Mouse (Mus musculus) lung, postnatal 0 days (tissue): ENCODE results near the gene Chst14. TPM values are rescaled to one million over a fixed set of nuclear protein-coding genes. Genes with fewer than 3 reads are reported as not detected.

Experiments
- ATAC-seq: fragments of 200-750 bp; cut with Nextera tagmentation; 2 replicates; pipeline ENCODE4 v1.8.0; 2017; ENCODE audit warnings: moderate library complexity
- DNase-seq: peaks from one replicate; pipeline ENCODE4 v3.0.0-alpha.2; 2016; ENCODE audit warnings: low spot score
- H3K27ac ChIP-seq: fragments of 300-500 bp; sonication (generic); 2 replicates; pipeline ENCODE4 v1.5.1; 2014; ENCODE audit warnings: antibody characterized with exemption, mild to moderate bottlenecking, low read length, mixed read lengths
- H3K27me3 ChIP-seq: fragments of 300-500 bp; sonication (generic); replicated peaks from 2 replicates; pipeline ENCODE4 v1.6.1; 2014; ENCODE audit warnings: low read length, mixed read lengths; ENCODE audit not compliant: insufficient read depth
- H3K36me3 ChIP-seq: fragments of 300-500 bp; sonication (generic); 2 replicates; pipeline ENCODE4 v1.6.1; 2014; ENCODE audit warnings: low read length, mixed read lengths; ENCODE audit not compliant: insufficient read depth
- H3K4me1 ChIP-seq: fragments of 300-500 bp; sonication (generic); 2 replicates; pipeline ENCODE4 v1.6.1; 2014; ENCODE audit warnings: antibody characterized with exemption, low read depth, low read length, mixed read lengths; ENCODE audit not compliant: insufficient read depth
- H3K4me2 ChIP-seq: fragments of 300-500 bp; sonication (generic); replicated peaks from 2 replicates; pipeline ENCODE4 v1.6.1; 2014; ENCODE audit warnings: low read depth, mild to moderate bottlenecking, low read length, moderate library complexity, mixed read lengths
- H3K4me3 ChIP-seq: fragments of 300-500 bp; sonication (generic); 2 replicates; pipeline ENCODE4 v1.5.1; 2014; ENCODE audit warnings: low read depth, low read length
- H3K9ac ChIP-seq: fragments of 300-500 bp; sonication (generic); replicated peaks from 2 replicates; pipeline ENCODE4 v1.6.1; 2014; ENCODE audit warnings: low read depth, mild to moderate bottlenecking
- H3K9me3 ChIP-seq: fragments of 300-500 bp; sonication (generic); 2 replicates; pipeline ENCODE4 v1.6.1; 2016; ENCODE audit warnings: low read length, mixed read lengths
- CTCF ChIP-seq: IDR thresholded peaks from 2 replicates; pipeline ENCODE4 v1.5.1; 2016; ENCODE audit warnings: antibody characterized with exemption, mild to moderate bottlenecking
- EP300 ChIP-seq: IDR thresholded peaks from 2 replicates; pipeline ENCODE4 v1.6.1; 2016; ENCODE audit warnings: antibody characterized with exemption, mild to moderate bottlenecking, control low read depth
- WGBS: fragments of 180-500 bp; shearing (Covaris S2); extraction: QIAGEN DNeasy Blood & Tissue Kit; methylation state at CpG from one replicate; pipeline ENCODE4 v1.1.7; 2014; 5-methylcytosine and 5-hydroxymethylcytosine counted together
- polyA plus RNA-seq: library from polyadenylated mRNA; unstranded; fragments of >200 nt; fragmentation: Nextera tagmentation; extraction: Ambion mirVana; gene quantifications from 2 replicates; pipeline ENCODE4 v1.2.1, GENCODE M21; 2015

Gene Chst14
- polyA plus RNA-seq, 1 experiment from 2014 or later, result 20.8 TPM

- H3K4me2 ChIP-seq, result peak overlapping the region; percentile 99
- no peak overlapping the region for H3K9ac ChIP-seq
- peaks cover 10% of the 10 kb centered on the region; the same call in 1 of the 2 replicates for H3K4me1 ChIP-seq
- no peaks in the 10 kb centered on the region; the same call in 1 of the 2 replicates for H3K27me3 ChIP-seq
- DNase-seq (peak; percentile 67), ATAC-seq (no peak)
- 9% methylated on average over 10 of the region's 10 CpGs for WGBS
- 0 out of 2 replicates have a peak overlapping the region, but pooled peaks have one; percentile 11 for H3K27ac ChIP-seq
- H3K4me3 ChIP-seq, result 0 out of 2 replicates have a peak overlapping the region, but pooled peaks have one; percentile 8
- no peaks in the 10 kb centered on the region for H3K36me3 ChIP-seq
- TF ChIP-seq EP300, result no peak
- TF ChIP-seq CTCF, result no peak
- H3K9me3 ChIP-seq, result no peaks in the 10 kb centered on the region
These were observed 23.0 kb upstream of the Chst14 start for GRCm38 (mm10) chr2:118903333-118903741.

- no peak for DNase-seq
- H3K9ac ChIP-seq, result no peak overlapping the region
- ATAC-seq, result no peak
- H3K4me2 ChIP-seq, result no peak overlapping the region
- peaks cover 5% of the 10 kb centered on the region; the same call in 1 of the 2 replicates for H3K4me1 ChIP-seq
- no peak overlapping the region for H3K27ac ChIP-seq
- no peak for TF ChIP-seq EP300
- TF ChIP-seq CTCF, result no peak
- no peaks in the 10 kb centered on the region for H3K27me3 ChIP-seq
- H3K4me3 ChIP-seq, result no peak overlapping the region
- 76% methylated on average over 7 of the region's 7 CpGs for WGBS
- H3K9me3 ChIP-seq, result no peaks in the 10 kb centered on the region
- no peaks in the 10 kb centered on the region for H3K36me3 ChIP-seq
These were observed 20.7 kb upstream of the Chst14 start for GRCm38 (mm10) chr2:118905433-118906117.

- DNase-seq, result no peak
- ATAC-seq, result no peak
- 88% methylated on average over 5 of the region's 5 CpGs for WGBS
- Histone ChIP-seq H3K27me3 (no peaks in the 10 kb centered on the region), H3K9me3 (no peaks in the 10 kb centered on the region), H3K9ac (no peak overlapping the region), H3K4me3 (no peak overlapping the region), H3K27ac (no peak overlapping the region), H3K4me1 (peaks cover 5% of the 10 kb centered on the region; the same call in 1 of the 2 replicates), H3K4me2 (no peak overlapping the region), H3K36me3 (no peaks in the 10 kb centered on the region)
- no peak for TF ChIP-seq EP300
- TF ChIP-seq CTCF, result no peak
These were observed 20.2 kb upstream of the Chst14 start for GRCm38 (mm10) chr2:118906118-118906492.

- no peak overlapping the region for H3K9ac ChIP-seq
- H3K36me3 ChIP-seq, result no peaks in the 10 kb centered on the region
- H3K27me3 ChIP-seq, result no peaks in the 10 kb centered on the region
- DNase-seq (no peak), ATAC-seq (no peak)
- TF ChIP-seq EP300 (no peak), CTCF (no peak)
- H3K4me3 ChIP-seq, result no peak overlapping the region
- no peak overlapping the region for H3K27ac ChIP-seq
- 64% methylated on average over 3 of the region's 3 CpGs for WGBS
- H3K9me3 ChIP-seq, result no peaks in the 10 kb centered on the region
- H3K4me1 ChIP-seq, result peaks cover 5% of the 10 kb centered on the region; the same call in 1 of the 2 replicates
- no peak overlapping the region for H3K4me2 ChIP-seq
These were observed 18.5 kb upstream of the Chst14 start for GRCm38 (mm10) chr2:118907781-118908180.

GRCm38 (mm10) chr2:118909151-118909550 lies 17.1 kb upstream of the Chst14 start:
- TF ChIP-seq EP300, result no peak
- TF ChIP-seq CTCF, result no peak
- no peak for ATAC-seq
- Histone ChIP-seq H3K4me1 (0 out of 2 replicates have a peak, but pooled peaks cover 4% of the 10 kb centered on the region), H3K9ac (no peak overlapping the region), H3K4me3 (no peak overlapping the region), H3K36me3 (no peaks in the 10 kb centered on the region), H3K27me3 (no peaks in the 10 kb centered on the region), H3K27ac (no peak overlapping the region), H3K4me2 (no peak overlapping the region), H3K9me3 (no peaks in the 10 kb centered on the region)
- DNase-seq, result no peak
- 76% methylated on average over 1 of the region's 1 CpGs for WGBS

- Histone ChIP-seq H3K27ac (no peak overlapping the region), H3K4me3 (no peak overlapping the region), H3K4me2 (no peak overlapping the region), H3K9ac (no peak overlapping the region), H3K4me1 (peaks cover 4% of the 10 kb centered on the region; the same call in 1 of the 2 replicates), H3K27me3 (no peaks in the 10 kb centered on the region), H3K9me3 (no peaks in the 10 kb centered on the region), H3K36me3 (no peaks in the 10 kb centered on the region)
- ATAC-seq, result no peak
- WGBS, result 75% methylated on average over 7 of the region's 7 CpGs
- TF ChIP-seq EP300, result no peak
- no peak for TF ChIP-seq CTCF
- no peak for DNase-seq
These were observed 15.6 kb upstream of the Chst14 start for GRCm38 (mm10) chr2:118910605-118911278.
